Mouse (Mus musculus) cerebellum, adult (tissue): ENCODE results near the gene Aqp3.

Experiments used
- ATAC-seq: cut with Nextera tagmentation; 2 replicates; pipeline ENCODE4 v1.9.2; 2017; ENCODE audit warnings: mild to moderate bottlenecking, moderate library complexity, mixed read lengths; ENCODE audit not compliant: insufficient number of reproducible peaks, low FRiP score, low TSS enrichment

The Aqp3 gene

DNA sequence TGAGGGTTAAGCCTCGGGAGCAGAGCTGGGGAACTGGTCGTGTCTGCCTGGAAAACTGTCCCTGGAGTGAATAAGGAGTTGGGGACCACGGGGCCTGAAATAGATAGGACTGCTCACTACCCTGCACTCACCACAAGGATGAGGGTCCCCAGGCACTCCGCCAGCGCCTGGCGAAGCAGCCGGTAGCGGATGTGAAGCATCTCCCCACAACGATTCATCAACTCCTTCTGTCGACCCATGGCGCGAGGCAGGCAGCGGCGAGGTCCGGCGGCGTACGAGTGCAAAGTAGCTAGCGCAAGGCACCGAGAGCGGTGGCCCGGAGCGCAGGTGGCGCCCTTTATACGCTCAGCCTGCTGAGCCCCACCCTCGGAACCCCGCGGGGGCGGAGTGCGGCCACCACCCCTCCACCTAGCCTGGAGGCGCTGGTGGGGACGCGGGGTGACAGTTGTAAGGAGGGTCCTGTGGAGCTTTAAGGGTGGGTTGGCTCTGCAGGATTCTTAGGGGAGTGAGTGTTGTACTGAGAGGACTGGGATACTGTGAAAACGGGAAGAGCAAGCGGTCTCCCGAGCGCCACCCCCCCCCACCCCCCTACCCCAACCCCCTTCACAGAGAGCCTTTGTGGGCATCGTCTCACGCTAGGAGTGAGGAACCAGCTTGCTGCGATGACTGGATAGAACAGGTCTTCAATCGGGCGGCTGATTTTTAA is at the start of gene Aqp3:
TSS of gene Aqp3 (minus strand) at position 313 of the 706 bp plus-strand sequence.
- ATAC-seq, result no peak

GRCm38 (mm10) chr4:41142601-41143000 is 44.6 kb upstream of the Aqp3 start:
- no peak for ATAC-seq

DNA sequence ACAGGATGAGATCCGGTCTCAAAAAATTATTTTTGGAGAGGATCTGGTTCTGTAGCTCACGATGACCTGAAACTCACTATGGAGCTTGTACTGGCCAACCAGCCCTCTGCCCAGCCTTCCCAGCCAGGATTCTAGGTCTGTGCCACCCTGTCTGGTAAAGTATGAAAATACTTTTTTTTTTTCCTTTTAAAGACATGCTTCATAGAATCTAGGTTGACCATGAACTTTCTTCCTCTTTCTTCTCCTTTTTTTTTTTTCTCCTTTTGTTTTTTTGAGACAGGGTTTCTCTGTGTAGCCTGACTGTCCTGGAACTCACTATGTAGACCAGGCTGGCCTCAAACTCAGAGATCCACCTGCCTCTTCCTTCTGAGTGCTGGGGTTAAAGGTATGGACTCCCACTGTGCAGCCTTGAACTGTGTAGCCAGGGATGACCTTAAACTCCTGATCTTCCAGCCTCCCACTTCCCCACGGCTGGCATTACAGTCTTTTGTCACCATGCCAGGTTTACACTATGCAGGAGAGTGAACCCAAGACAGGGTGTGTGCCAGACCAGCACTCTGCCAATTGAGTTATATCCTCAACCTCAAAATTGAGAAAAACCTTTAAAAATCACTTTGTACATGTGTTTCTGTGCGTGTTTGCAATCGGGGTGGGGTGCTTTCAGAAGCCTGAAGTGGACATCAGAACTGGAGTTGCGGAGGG is 42.3 kb upstream of the Aqp3 start:
- no peak for ATAC-seq

DNA sequence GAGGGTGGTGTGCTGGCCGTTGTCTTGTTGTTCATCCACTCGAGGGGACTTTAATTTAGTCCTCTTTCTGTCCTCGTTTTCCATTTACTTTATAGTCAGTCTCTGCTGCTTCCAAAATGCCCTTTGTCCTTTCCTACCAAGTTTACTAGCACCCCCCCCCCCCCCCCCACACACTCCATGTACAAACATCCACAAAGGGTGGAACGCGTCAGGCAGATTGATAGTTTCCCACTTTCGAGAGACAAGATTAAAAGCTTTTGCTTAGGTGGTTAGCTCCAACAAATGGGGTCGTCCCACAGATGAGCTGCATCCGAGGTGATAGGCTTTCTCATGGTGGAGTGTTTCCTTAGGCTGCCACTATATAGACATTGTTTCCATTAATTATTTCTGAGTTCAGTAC is 38.8 kb upstream of the Aqp3 start:
- ATAC-seq, result no peak

DNA sequence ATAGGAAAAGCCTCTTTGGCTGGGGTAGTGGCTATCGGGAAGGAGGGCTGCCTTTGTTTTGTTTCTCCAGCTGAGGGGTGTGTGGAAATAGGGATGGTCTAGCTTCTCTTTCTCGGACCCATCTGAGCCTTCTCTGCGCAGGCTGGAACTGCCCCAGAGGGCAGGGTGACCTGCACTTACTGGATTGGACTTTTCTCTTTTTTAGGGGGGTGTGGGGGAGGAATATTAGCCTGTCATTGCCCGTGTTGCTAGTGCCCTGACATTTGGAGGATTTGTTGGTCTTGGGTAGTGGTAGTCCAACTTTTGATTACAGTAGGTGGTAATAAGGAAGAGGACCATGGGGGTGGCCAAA is 38.4 kb upstream of the Aqp3 start:
- ATAC-seq, result no peak

DNA sequence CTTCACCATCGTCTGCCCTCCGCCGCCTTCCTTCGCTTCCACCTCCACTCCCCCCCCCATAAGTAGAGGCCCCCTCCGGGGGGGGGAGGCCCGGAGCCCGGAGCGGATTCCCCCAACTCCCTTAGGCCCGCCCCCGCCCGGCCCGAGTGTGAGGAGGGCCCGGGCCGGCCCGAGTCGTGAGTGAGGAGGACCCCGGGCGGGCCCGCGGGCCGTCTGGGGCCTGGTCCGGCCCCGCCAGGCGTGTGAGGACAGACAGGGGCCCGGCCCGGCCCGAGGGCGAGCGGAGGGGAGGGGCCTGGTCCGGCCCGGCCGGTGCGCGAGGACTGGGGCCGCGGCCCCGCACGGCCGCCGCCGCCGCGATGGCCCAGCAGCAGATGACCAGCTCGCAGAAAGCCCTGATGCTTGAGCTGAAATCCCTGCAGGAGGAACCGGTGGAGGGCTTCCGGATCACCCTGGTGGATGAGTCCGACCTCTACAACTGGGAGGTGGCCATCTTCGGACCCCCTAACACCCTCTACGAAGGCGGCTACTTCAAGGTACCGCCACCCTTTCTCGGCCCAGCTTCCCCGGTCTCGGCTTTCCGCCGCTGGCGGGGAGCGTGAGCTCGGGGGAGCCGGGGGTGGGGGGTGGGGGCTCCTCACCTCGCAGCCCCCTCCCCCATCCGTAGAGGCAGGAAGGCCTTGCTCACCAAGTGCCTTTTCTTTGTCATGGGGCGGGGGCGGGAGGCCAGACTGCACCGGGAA is 37.9 kb upstream of the Aqp3 start, which contains the start of gene Ube2r2:
TSS of gene Ube2r2 (plus strand) at position 33 of the 743 bp plus-strand sequence.
- peak; percentile 60 for ATAC-seq

- peak; percentile 67 for ATAC-seq
Observed at GRCm38 (mm10) chr4:41134935-41135710, 37.1 kb upstream of the Aqp3 start.

DNA sequence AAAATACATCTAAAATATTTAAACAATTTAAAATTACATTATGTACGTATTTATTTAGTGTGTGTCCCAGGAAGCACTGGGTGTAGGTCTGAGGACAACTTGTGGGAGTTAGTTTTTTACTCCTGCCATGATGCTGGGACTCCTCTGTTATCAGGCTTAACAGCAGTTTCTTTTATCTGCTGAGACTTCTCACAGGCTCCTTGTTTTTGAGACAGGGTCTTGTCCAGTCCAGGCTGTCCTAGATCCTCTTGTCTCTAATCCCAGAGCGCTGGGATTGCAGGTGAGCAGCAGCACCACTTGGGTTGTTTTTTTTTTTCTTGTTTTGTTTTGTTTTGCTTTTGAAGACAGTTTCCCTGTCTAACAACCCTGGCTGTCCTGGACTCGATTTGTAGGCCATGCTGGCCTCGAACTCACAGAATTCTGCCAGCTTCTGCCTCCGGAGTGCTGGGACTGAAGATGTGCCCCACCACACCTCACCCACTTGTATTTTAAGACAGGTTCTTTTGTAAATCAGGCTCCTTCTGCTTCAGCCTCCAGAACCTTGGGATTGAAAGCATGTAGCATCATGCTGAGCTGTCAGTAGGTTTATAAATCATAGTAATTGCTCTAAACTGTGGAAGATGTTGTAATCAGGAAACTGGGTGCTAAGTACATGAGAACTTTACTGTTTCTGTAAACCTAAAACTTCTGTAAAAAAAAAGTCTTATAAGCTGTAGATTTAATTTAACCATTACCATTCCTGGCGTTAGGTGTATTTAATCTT is 35.7 kb upstream of the Aqp3 start:
- ATAC-seq, result no peak

DNA sequence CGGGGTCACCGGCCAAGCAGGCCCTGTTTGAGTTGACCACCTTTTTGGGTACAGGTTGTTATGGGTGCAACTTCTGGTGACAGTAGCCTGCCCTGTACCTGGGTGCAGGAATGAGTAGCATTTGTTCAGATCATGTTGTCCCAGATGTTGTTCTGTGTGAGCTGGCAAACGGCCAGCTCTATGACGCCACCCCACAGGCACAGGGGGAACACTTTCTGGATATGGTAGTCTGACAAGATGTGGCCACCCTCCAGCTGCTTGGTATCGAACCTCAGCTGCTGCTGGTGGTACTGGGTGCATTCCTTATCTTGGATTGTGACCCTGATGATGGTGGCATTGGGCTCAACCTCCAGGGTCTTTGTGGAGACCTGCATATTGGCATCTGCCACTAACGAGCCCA is 34.5 kb upstream of the Aqp3 start:
- no peak for ATAC-seq

DNA sequence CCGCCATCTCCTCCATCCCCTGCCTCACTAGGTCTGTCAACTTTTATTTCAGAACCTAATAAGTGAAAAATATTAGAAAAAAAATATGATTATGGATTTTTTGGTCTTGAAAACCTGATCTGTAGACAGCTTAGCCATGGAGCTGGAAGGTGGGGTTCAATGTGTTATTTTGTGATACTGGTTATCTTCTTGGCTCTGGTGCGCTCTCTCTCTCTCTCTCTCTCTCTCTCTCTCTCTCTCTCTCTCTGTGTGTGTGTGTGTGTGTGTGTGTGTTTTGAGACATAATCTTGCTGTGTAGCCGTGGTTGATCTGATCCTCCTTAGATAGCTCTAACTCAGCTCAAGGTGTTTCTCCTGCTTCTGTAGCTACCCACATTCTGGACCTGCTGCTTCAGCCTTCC is 31.9 kb upstream of the Aqp3 start:
- ATAC-seq, result no peak

GRCm38 (mm10) chr4:41129406-41129805 is 31.4 kb upstream of the Aqp3 start:
- ATAC-seq, result peak; percentile 78

DNA sequence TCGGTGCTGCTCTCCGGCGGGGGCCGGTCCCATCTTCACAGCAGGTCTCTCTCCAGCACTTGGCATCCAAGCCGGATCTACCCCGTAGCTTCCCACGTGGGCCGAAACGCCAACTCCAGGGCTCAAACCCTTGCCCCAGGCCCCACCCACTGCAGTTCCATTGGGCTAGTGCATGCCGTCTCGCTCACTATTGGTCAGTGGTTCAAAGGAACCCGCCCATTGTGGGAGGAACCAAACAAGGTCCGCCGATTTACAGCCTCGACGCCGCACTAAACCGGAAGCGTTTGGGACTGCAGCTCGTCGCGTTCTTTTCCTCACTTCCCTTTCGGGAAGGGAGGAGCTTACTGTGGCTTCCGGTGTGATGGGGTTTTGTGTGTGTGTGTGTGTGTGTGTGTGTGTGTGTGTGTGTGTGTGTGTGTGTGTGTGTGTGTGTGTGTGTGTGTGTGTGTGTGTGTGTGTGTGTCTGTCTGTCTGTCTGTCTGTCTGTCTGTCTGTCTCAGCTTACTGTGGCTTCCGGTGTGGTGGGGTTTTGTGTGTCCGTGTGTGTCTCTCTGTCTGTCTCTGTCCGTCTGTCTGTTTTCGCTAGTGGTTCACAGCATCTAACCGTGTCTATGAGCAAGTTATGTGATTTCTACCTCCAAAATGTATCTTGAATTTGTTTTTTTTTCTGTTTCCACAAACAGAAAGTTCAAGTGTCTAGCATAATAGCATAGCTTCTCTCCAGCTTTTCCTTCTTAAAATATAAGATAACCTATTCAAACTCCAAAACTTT is 26.4 kb upstream of the Aqp3 start, which contains the start of gene Nol6:
TSS of gene Nol6 (minus strand) at position 276 of the 772 bp plus-strand sequence.
- ATAC-seq, result peak; percentile 100

DNA sequence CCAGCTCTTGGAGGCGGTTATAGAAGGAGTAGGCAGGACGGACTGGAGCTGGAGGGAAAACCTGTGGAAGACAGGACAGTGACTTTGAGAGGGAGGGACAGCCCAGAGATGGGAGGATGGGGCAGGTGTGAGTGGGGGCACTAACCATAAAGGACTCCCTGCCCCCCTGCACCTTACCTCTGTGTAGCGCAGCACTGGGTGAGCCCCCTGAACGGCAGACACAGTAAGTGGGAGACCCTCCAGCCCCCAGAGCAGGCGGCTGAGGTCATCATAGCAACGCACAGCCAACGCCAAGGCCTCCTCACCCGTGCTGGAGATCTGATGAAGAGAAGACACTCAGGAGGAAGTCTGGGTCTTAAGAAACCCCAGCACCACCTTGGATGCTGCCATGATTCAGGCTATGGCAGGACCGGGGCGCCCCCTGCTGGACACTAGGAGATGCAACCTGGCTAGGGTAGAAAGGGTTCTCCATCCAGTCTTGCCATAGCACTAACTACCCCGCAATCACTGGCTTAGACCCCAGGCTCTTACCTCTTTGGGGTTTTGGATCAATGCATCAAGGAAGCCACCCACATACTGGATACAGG is 20.8 kb upstream of the Aqp3 start:
- ATAC-seq, result no peak

DNA sequence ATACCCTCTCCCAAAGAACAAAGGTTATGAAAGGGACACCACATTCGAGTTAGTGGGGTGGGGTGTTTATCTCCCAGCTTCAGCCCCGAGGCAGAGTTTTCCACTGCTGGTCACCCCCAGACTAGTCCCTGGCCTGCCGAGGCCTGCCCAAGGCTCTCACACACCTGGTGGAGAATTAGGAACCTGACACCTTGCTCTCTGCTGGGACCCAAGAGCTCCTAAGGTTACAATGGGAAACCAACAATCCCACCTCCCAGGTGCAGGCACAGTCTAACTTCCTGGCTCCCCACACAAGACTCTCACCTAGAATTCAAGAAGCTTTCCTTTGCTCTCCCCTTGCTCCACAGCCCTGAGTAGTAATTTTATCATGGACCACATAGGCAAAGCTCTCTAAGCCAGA is 18.8 kb upstream of the Aqp3 start:
- ATAC-seq, result no peak

GRCm38 (mm10) chr4:41115793-41116192 is 17.8 kb upstream of the Aqp3 start:
- ATAC-seq, result no peak

DNA sequence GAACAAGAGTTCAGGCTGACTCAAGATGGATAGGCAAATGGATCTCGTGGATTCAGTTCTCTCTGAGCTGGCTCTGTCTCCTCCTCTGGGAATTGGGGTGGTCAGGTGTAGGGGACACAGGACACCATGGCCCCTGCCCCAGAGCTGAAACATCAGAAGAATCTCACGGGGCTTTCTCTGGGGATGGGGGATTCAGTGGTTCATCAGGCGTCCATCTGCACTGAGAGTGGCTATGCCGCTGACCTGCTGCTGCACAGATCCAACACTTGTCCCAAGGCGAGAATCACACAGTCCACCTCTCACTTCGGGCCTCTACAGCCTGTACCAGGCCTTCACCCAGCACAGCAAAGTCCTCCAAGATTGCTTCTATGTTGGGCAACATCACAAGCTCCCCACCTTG is 17.1 kb upstream of the Aqp3 start:
- ATAC-seq, result no peak

- no peak for ATAC-seq
Observed at GRCm38 (mm10) chr4:41114358-41115070, 16.5 kb upstream of the Aqp3 start.
